ENCODE assay signal across 22 mouse cellular contexts in genomic region chr10:117694255-117694953, GRCm38 (mm10). TPM values are rescaled to one million over a fixed set of nuclear protein-coding genes. Genes with fewer than 3 reads are reported as not detected.
A peak's percentile ranks its signal among the peaks of the same experiment; 100 is the strongest.
DNase-seq lines count a peak whose midpoint lies in the region; ATAC-seq and TF ChIP-seq lines count a peak whose summit lies in the region.
"Had no signal": no experiment of that assay in that cellular context is flagged by ENCODE, and none has a peak within 500 bp of the region (broad histone marks: within the 10 kb centered on the region; RNA-seq: fewer than 3 reads in every experiment).

No protein-coding gene starts in this region.

- peaks cover 71% of the 10 kb centered on the region for H3K36me3 ChIP-seq in hindbrain, postnatal 0 days (ENCODE audit: insufficient read depth, low read length)
- peaks cover 97% of the 10 kb centered on the region for H3K36me3 ChIP-seq in hindbrain, embryonic 10.5 days
- peaks cover 76 to 89% of the 10 kb centered on the region in 2 experiments for H3K36me3 ChIP-seq in CH12.LX (replicated peaks in 1 of 2; ENCODE audit: control insufficient read depth in 1 of 2, insufficient read depth in 1 of 2, low read length in 1 of 2)
- peaks cover 75% of the 10 kb centered on the region; the same call in 1 of the 2 replicates for H3K36me3 ChIP-seq in lung, postnatal 0 days (ENCODE audit: insufficient read depth, low read length)

- H3K9me3 ChIP-seq in hindbrain, postnatal 0 days (ENCODE audit: low read length), result no peaks in the 10 kb centered on the region
- H3K9me3 ChIP-seq in hindbrain, embryonic 10.5 days, result no peaks in the 10 kb centered on the region
- H3K9me3 ChIP-seq in CH12.LX (replicated peaks; ENCODE audit: low read length), result no peaks in the 10 kb centered on the region
- no peaks in the 10 kb centered on the region for H3K9me3 ChIP-seq in lung, postnatal 0 days (ENCODE audit: low read length)
- H3K9me3 ChIP-seq: embryonic facial prominence, embryonic 10.5 days; embryonic facial prominence, embryonic 12.5 days; forebrain, embryonic 13.5 days; forebrain, embryonic 15.5 days; G1E had no signal

- dilution Hi-C loops in CH12.LX (cut with MboI; ENCODE audit: extremely low pct_ligation_motif_present, extremely low pct_unique_long_range_greater_than_20kb, low sequenced_read_pairs), result no loop called here

- H3K4me3 ChIP-seq in hindbrain, postnatal 0 days (ENCODE audit: low read length), result no peak overlapping the region
- no peak overlapping the region for H3K4me3 ChIP-seq in hindbrain, embryonic 10.5 days
- H3K4me3 ChIP-seq in CH12.LX (replicated peaks in 1 of 3; ENCODE audit: low read depth in 2 of 3, low read length in 2 of 3, poor library complexity in 1 of 3), result no peak overlapping the region
- no peak overlapping the region for H3K4me3 ChIP-seq in lung, postnatal 0 days (ENCODE audit: low read depth, low read length)
- H3K4me3 ChIP-seq: embryonic facial prominence, embryonic 10.5 days; embryonic facial prominence, embryonic 12.5 days; forebrain, embryonic 13.5 days; forebrain, embryonic 15.5 days had no signal

- in situ Hi-C loops in CH12.LX (cut with MboI; ENCODE audit: low pct_ligation_motif_present, low pct_unique_long_range_greater_than_20kb, low sequenced_read_pairs), result no loop called here

- 0 out of 2 replicates have a peak, but pooled peaks have one; percentile 12 for ATAC-seq in hindbrain, postnatal 0 days
- ATAC-seq in lung, postnatal 0 days, result no peak
- ATAC-seq: forebrain, embryonic 13.5 days; forebrain, embryonic 15.5 days; forebrain, postnatal 0 days had no signal

- H3K27ac ChIP-seq in hindbrain, postnatal 0 days, result no peak overlapping the region
- no peak overlapping the region for H3K27ac ChIP-seq in hindbrain, embryonic 10.5 days
- no peak overlapping the region for H3K27ac ChIP-seq in CH12.LX (ENCODE audit: insufficient read depth, low read depth)
- H3K27ac ChIP-seq in lung, postnatal 0 days (ENCODE audit: low read length), result no peak overlapping the region
- H3K27ac ChIP-seq: embryonic facial prominence, embryonic 10.5 days; embryonic facial prominence, embryonic 12.5 days; forebrain, embryonic 13.5 days; forebrain, embryonic 15.5 days had no signal

- 93% methylated on average over 6 of the region's 6 CpGs for WGBS in hindbrain, postnatal 0 days
- 96% methylated on average over 6 of the region's 6 CpGs for WGBS in hindbrain, embryonic 10.5 days
- 93% methylated on average over 6 of the region's 6 CpGs for WGBS in lung, postnatal 0 days

- TF ChIP-seq EP300 in CH12.LX (IDR thresholded peaks at IDR 0.05; ENCODE audit: low read length), result no peak
- no peak for TF ChIP-seq EP300 in lung, postnatal 0 days (IDR thresholded peaks at IDR 0.05)

- TF ChIP-seq CTCF in hindbrain, postnatal 0 days (IDR thresholded peaks at IDR 0.05; ENCODE audit: low read depth), result no peak
- no peak for TF ChIP-seq CTCF in CH12.LX (conservative IDR thresholded peaks at IDR 0.05 in 1 of 2, IDR thresholded peaks at IDR 0.05 in 1 of 2; ENCODE audit: low read depth in 2 of 2, low read length in 2 of 2)
- TF ChIP-seq CTCF in lung, postnatal 0 days (IDR thresholded peaks at IDR 0.05), result no peak

- no peak overlapping the region for H3K4me2 ChIP-seq in hindbrain, postnatal 0 days (ENCODE audit: low read depth, low read length)
- H3K4me2 ChIP-seq in CH12.LX (ENCODE audit: insufficient read depth, low read depth, poor library complexity, severe bottlenecking), result no peak overlapping the region
- no peak overlapping the region for H3K4me2 ChIP-seq in lung, postnatal 0 days (replicated peaks; ENCODE audit: low read depth, low read length)
- H3K4me2 ChIP-seq: embryonic facial prominence, embryonic 12.5 days; forebrain, embryonic 13.5 days; forebrain, embryonic 15.5 days had no signal

- peak; percentile 38 for TF ChIP-seq POLR2A in CH12.LX (IDR thresholded peaks at IDR 0.05; ENCODE audit: low read depth, low read length)

- H3K4me1 ChIP-seq in hindbrain, postnatal 0 days (ENCODE audit: insufficient read depth, low read length), result no peaks in the 10 kb centered on the region
- H3K4me1 ChIP-seq in hindbrain, embryonic 10.5 days (replicated peaks), result no peaks in the 10 kb centered on the region
- no peaks in the 10 kb centered on the region for H3K4me1 ChIP-seq in CH12.LX (ENCODE audit: control insufficient read depth in 1 of 2, insufficient read depth in 2 of 2)
- no peaks in the 10 kb centered on the region for H3K4me1 ChIP-seq in lung, postnatal 0 days (ENCODE audit: insufficient read depth, low read depth, low read length)
- H3K4me1 ChIP-seq: embryonic facial prominence, embryonic 10.5 days; embryonic facial prominence, embryonic 12.5 days; forebrain, embryonic 13.5 days; forebrain, embryonic 15.5 days had no signal

- H3K79me2 ChIP-seq in CH12.LX (replicated peaks; ENCODE audit: control insufficient read depth, extremely low read depth, insufficient read depth, poor library complexity, severe bottlenecking), result peaks cover 31% of the 10 kb centered on the region

- no peak for DNase-seq in hindbrain, postnatal 0 days (ENCODE audit: low spot score)
- DNase-seq in hindbrain, embryonic 10.5 days (ENCODE audit: low spot score), result no peak
- peak; percentile 92 for DNase-seq in 3T3-L1 (ENCODE audit: low read depth, low spot score)
- DNase-seq in CH12.LX (ENCODE audit: extremely low read depth), result no peak
- peak; percentile 97 for DNase-seq in adipocyte (ENCODE audit: low spot score)
- DNase-seq in ovary, postnatal 14 days (ENCODE audit: low spot score), result no peak
- DNase-seq in lung, postnatal 0 days (ENCODE audit: low spot score), result no peak
- DNase-seq: adrenal gland, adult 8-10 months; adrenal gland, postnatal 14 days; adrenal gland, postnatal 36 days; B cell, adult 2 months; cerebellum, adult 11-12 months; cerebellum, adult 2 months; cerebellum, adult 9-10 months; cerebellum, postnatal 10 days; cerebellum, postnatal 25 days; forebrain, postnatal 0 days had no signal

- H3K27me3 ChIP-seq in hindbrain, postnatal 0 days (ENCODE audit: insufficient read depth, low read length), result no peaks in the 10 kb centered on the region
- H3K27me3 ChIP-seq in hindbrain, embryonic 10.5 days (ENCODE audit: insufficient read depth, poor library complexity, severe bottlenecking), result no peaks in the 10 kb centered on the region
- no peaks in the 10 kb centered on the region for H3K27me3 ChIP-seq in CH12.LX (replicated peaks)
- no peaks in the 10 kb centered on the region for H3K27me3 ChIP-seq in lung, postnatal 0 days (replicated peaks; ENCODE audit: insufficient read depth, low read length)
- H3K27me3 ChIP-seq: embryonic facial prominence, embryonic 12.5 days; forebrain, embryonic 13.5 days; forebrain, embryonic 15.5 days had no signal

- no peak for TF ChIP-seq RAD21 in CH12.LX (IDR thresholded peaks at IDR 0.05; ENCODE audit: low read depth, low read length)

- H3K9ac ChIP-seq in hindbrain, postnatal 0 days (replicated peaks; ENCODE audit: low read length), result no peak overlapping the region
- no peak overlapping the region for H3K9ac ChIP-seq in CH12.LX (ENCODE audit: insufficient read depth, low read depth)
- H3K9ac ChIP-seq in lung, postnatal 0 days (replicated peaks; ENCODE audit: low read depth), result no peak overlapping the region
- H3K9ac ChIP-seq: embryonic facial prominence, embryonic 12.5 days; forebrain, embryonic 13.5 days; forebrain, embryonic 15.5 days; forebrain, postnatal 0 days had no signal

TF ChIP-seq in CH12.LX, 34 proteins besides CTCF, POLR2A, EP300 and RAD21:
- TF ChIP-seq JUN (IDR thresholded peaks at IDR 0.05; ENCODE audit: insufficient read depth, low read depth, low read length) (no peak), ZMIZ1 (IDR thresholded peaks at IDR 0.05; ENCODE audit: low read depth, low read length) (peak; percentile 29; the same call in 1 of the 2 replicates)

RNA-seq across cellular contexts. Expression of gene Mdm2, which starts 16.2 kb away (rescaled TPM):
- total RNA-seq in hindbrain, postnatal 0 days (2014; rRNA removed), result 28.9 and 47.8 TPM in 2 replicates
- 24.6 and 26.7 TPM in 2 replicates for polyA plus RNA-seq in hindbrain, postnatal 0 days (2015; fragmentation: Nextera tagmentation; extraction: Ambion mirVana)
- 63.4 and 67.5 TPM in 2 replicates for polyA plus RNA-seq in hindbrain, embryonic 10.5 days (2016; fragmentation: Nextera tagmentation; extraction: Ambion mirVana)
- total RNA-seq in CH12.LX (2012; rRNA removed) (136 and 166 TPM in 2 replicates), CH12.LX (2014; rRNA removed) (104 and 112 TPM in 2 replicates)
- 74.9 and 79.8 TPM in 2 replicates for polyA plus RNA-seq in CH12.LX (2012; ENCODE audit: insufficient read length, low read depth)
- 22.7 and 28.9 TPM in 2 replicates for polyA plus RNA-seq in lung, postnatal 0 days (2015; fragmentation: Nextera tagmentation; extraction: Ambion mirVana)

RNA-seq across cellular contexts. Expression of gene Slc35e3, which starts 51.8 kb away (rescaled TPM):
- 23.9 and 27.0 TPM in 2 replicates for total RNA-seq in hindbrain, postnatal 0 days (2014; rRNA removed)
- polyA plus RNA-seq in hindbrain, postnatal 0 days (2015; fragmentation: Nextera tagmentation; extraction: Ambion mirVana), result 23.8 and 24.9 TPM in 2 replicates
- 22.0 and 22.2 TPM in 2 replicates for polyA plus RNA-seq in hindbrain, embryonic 10.5 days (2016; fragmentation: Nextera tagmentation; extraction: Ambion mirVana)
- total RNA-seq in CH12.LX (2012; rRNA removed) (5.0 and 6.4 TPM in 2 replicates), CH12.LX (2014; rRNA removed) (1.4 and 2.2 TPM in 2 replicates)
- 9.7 and 9.8 TPM in 2 replicates for polyA plus RNA-seq in CH12.LX (2012; ENCODE audit: insufficient read length, low read depth)
- 16.7 and 17.2 TPM in 2 replicates for polyA plus RNA-seq in lung, postnatal 0 days (2015; fragmentation: Nextera tagmentation; extraction: Ambion mirVana)

Comparison
In these comparisons a context has a peak if more than half of its experiments do, and no peak if none do; other contexts are left out.
1. DNase-seq: peak in 3T3-L1 (single experiment) and adipocyte (single experiment); none in hindbrain, postnatal 0 days (single experiment), hindbrain, embryonic 10.5 days (single experiment), CH12.LX (single experiment), ovary, postnatal 14 days (single experiment) and lung, postnatal 0 days (single experiment).